Mouse (Mus musculus) naive thymus-derived CD4-positive, alpha-beta T cell, adult 5 months (primary cell): ENCODE data around the gene Fbxo33. TPM values are rescaled to one million over a fixed set of nuclear protein-coding genes. Genes with fewer than 3 reads are reported as not detected.

Source experiments
- polyA plus RNA-seq: library from polyadenylated mRNA; unstranded; fragments of 100-300 nt; shearing (Covaris generic); gene quantifications from one replicate; pipeline ENCODE4 v1.2.1, GENCODE M21; 2017

Fbxo33 gene
- polyA plus RNA-seq: 71.0 TPM

GRCm38 (mm10) chr12:59219325-59220225 lies at the start of gene Fbxo33:
TSS of gene Fbxo33 (minus strand) at chr12:59219725.

Other genes with a start within 250 kb of the Fbxo33 start
- 31.1 TPM for gene Sec23a, start 207.7 kb downstream of the Fbxo33 start, polyA plus RNA-seq
- 16.9 TPM for gene Gemin2, start 206.3 kb downstream of the Fbxo33 start, polyA plus RNA-seq
- 98.4 TPM for gene Trappc6b, start 158.3 kb downstream of the Fbxo33 start, polyA plus RNA-seq
- gene Pnn, start 152.8 kb downstream of the Fbxo33 start, polyA plus RNA-seq: 124 TPM
- gene Mia2, start 123.9 kb downstream of the Fbxo33 start, polyA plus RNA-seq: 178 TPM